Mouse (Mus musculus) Patski (cell line): ENCODE results near the gene Cend1. TPM values are rescaled to one million over a fixed set of nuclear protein-coding genes. Genes with fewer than 3 reads are reported as not detected.

Source experiments
- ATAC-seq: fragments of 100-300 bp; one replicate; pipeline ENCODE4 v1.8.0; 2021
- CTCF ChIA-PET: fragments of 350-600 bp; sonication (Branson Sonifier 250); formaldehyde crosslinking; loops from one replicate; lab custom pipeline; 2022; ENCODE audit warnings: inconsistent platforms; lab: Charles Lee
- POLR2A ChIA-PET: fragments of 350-600 bp; sonication (Branson Sonifier 250); formaldehyde crosslinking; loops from one replicate; lab custom pipeline; 2022; ENCODE audit warnings: antibody characterized with exemption, inconsistent platforms; lab: Charles Lee
- DNase-seq: peaks from one replicate; pipeline ENCODE4 v3.0.0-alpha.2; 2011; ENCODE audit warnings: low read depth, low spot score
- H3K27me3 ChIP-seq: fragments of 371-371 bp; one replicate; pipeline ENCODE4 v1.5.1; 2021
- CTCF ChIP-seq: fragments of 100-300 bp; IDR thresholded peaks from one replicate; pipeline ENCODE4 v1.5.1; 2021
- in situ Hi-C: fragments of 300-500 bp; cut with MboI; formaldehyde crosslinking; loops from 3 replicates; pipeline ENCODE4 v1.11.1; 2018; ENCODE audit warnings: low pct_unique_long_range_greater_than_20kb, mixed read lengths
- polyA plus RNA-seq: library from polyadenylated mRNA; unstranded; gene quantifications from one replicate; pipeline ENCODE4 v1.2.3, GENCODE M21; 2021

The Cend1 gene
- polyA plus RNA-seq, 1 experiment from 2014 or later = 0.04 TPM

- DNase-seq (no peak), ATAC-seq (no peak)
- ChIA-PET POLR2A (interaction anchor here (0.6 to 2.6 kb wide), 9 partner anchors 13 to 456 kb away, joined by 3 to 10 read pairs (median 5); no protein-coding TSS in a partner anchor), CTCF (interaction anchor here (1.0 to 2.0 kb wide), 3 partner anchors 17 to 214 kb away, joined by 3 to 10 read pairs (median 3); no protein-coding TSS in a partner anchor)
- H3K27me3 ChIP-seq = no peaks in the 10 kb centered on the region
- TF ChIP-seq CTCF = no peak
- in situ Hi-C loops = no loop called here
Measured at GRCm38 (mm10) chr7:141390326-141391259, 38.7 kb downstream of the Cend1 start.

DNA sequence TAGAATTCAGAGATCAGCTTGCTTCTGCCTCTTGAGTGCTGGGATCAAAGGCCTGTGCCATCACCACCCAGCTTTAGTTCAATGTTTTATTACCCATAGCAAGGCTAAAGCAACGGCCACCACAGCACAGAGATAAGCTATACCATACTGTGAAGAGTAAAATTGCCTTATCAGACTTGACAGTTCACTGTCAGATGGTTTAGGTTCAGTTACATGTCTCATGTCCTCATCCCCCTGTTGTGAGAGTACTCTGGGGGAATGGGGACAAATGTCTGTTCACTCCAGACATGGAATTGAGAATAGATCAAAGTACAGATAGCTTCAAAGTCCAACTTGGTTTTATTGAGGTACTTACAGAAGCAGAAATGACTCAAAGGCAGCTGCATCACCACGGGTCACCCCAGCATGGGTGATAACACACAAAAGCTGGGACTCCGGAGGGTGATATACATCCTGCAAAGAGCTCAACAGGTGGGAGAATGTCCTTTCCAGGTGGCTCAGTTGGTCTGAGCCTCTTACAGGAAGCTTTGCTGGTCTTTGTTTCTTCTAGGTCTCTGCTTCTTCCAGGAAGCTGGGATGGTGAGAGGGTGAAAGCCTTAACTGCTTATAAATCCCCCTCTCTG lies 40.7 kb downstream of the Cend1 start:
- no peaks in the 10 kb centered on the region for H3K27me3 ChIP-seq
- TF ChIP-seq CTCF = no peak
- ATAC-seq (no peak), DNase-seq (no peak)
- ChIA-PET CTCF (interaction anchor here (2.2 kb wide), 1 partner anchor 10 kb away, joined by 8 read pairs; no protein-coding TSS in a partner anchor), POLR2A (interaction anchor here (1.2 kb wide), 1 partner anchor 23 kb away, joined by 3 read pairs; no protein-coding TSS in a partner anchor)
- in situ Hi-C loops = no loop called here

DNA sequence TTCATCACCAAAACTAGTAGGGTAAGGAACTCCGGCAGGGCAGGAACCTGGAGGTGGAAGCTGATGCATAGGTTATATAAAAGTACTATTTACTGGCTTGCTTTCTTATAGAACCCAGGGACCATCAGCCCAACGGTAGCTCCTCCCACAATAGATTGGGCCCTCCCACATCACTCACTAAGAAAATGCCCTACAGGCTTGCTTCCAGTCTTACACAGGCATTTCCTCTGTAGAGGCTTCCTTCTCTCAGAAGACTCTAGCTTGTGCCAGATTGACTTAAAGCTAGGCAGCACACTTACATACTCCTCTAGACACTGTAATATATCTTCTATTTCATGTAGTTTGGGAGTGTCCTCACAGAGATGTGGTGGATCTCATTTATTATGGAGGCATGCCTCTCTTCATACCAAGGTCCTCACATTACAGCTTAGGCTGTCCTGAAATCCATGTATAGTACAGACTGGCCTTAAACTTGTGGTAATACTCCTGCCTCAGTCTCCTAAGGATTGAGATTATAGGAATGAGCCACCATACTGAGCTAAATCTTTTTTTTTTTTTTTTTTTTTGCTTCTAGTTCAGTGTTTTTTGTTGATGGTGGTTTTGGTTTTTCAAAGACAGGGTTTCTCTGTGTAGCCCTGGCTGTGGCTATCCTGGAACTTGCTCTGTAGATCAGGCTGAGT lies 41.3 kb downstream of the Cend1 start:
- ChIA-PET POLR2A (interaction anchor here (0.6 to 1.2 kb wide), 2 partner anchors 22 to 72 kb away, joined by 3 to 4 read pairs; no protein-coding TSS in a partner anchor), CTCF (interaction anchor here (2.2 kb wide), 1 partner anchor 10 kb away, joined by 8 read pairs; no protein-coding TSS in a partner anchor)
- DNase-seq = no peak
- no peak for TF ChIP-seq CTCF
- ATAC-seq = no peak
- no peaks in the 10 kb centered on the region for H3K27me3 ChIP-seq
- in situ Hi-C loops = no loop called here

DNA sequence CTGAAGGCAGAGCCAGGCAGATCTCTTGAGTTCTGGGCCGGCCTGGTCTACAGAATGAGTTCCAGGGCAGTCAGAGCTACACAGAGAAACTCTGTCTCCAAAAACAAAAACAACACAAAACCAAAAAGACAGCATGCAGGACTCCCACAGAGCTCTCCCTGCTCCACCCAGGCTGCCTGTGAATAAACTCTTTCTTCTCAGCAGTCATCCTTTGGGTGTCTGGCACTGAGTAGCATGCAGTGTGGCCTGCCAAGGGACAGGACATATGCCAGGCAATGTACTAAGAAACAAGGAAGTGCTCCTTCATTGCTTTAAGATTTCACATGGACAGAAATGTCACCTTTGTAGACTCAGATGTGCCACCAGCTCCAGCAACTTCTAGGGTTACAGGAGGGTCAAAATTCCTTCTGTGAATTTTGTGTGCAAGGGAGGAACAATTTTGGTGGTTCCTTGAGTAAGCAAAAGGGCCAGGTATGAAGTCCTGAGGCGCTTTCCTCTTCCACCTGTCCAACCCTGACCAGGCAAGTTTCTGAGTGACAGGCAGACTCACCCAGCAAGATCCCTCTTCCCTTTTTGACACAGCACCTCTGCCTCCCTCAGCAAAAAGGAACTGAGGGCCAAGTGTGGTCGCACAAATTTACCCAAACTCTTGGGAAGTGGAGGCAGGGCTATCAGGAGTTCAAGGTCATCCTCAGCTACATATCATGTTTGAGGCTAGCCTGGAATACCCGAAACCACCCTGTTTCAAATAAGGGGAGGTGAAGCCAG lies 48.0 kb downstream of the Cend1 start:
- TF ChIP-seq CTCF = no peak
- DNase-seq = no peak
- H3K27me3 ChIP-seq = no peaks in the 10 kb centered on the region
- POLR2A ChIA-PET = no interaction called here
- no peak for ATAC-seq
- in situ Hi-C loops = no loop called here
- CTCF ChIA-PET = interaction anchor here (1.7 to 2.0 kb wide), 2 partner anchors 11 to 13 kb away, joined by 5 to 7 read pairs; partner anchors contain the start of gene Taldo1

DNA sequence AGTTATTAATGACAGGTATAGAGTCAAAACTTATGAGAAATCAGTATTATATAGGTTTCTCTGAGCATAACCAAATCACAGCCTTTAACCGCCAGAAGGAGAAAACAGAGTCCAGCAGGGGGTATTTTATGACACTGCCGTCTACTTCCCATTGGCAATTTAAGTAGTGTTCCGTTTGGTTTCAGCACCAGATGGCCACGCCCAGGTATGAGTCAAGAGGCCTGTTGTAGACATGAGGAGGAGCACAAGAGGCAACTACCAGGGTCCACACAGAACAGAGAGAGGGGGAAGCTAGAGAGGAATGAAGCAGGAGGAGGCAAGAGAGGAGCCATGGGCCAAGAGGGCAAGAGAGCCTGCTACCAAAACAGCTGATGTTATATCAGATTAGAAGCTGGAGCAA lies 49.7 kb downstream of the Cend1 start:
- CTCF ChIA-PET = interaction anchor here (4.7 kb wide), 1 partner anchor 13 kb away, joined by 15 read pairs; the partner anchor contains the start of gene Taldo1

More for the DNA sequence above, 49.7 kb downstream of the Cend1 start:
- POLR2A ChIA-PET = no interaction called here
- DNase-seq = no peak
- in situ Hi-C loops = no loop called here
- no peaks in the 10 kb centered on the region for H3K27me3 ChIP-seq
- ATAC-seq = no peak
- TF ChIP-seq CTCF = no peak

Other genes with a start within 250 kb of the Cend1 start
- 80.1 TPM for gene Hras, start 235.5 kb downstream of the Cend1 start, polyA plus RNA-seq
- gene Lrrc56, start 235.3 kb downstream of the Cend1 start, polyA plus RNA-seq = 13.7 TPM
- gene Lmntd2, start 215.4 kb downstream of the Cend1 start, polyA plus RNA-seq = 4.5 TPM
- 48.3 TPM for gene Rassf7, start 213.6 kb downstream of the Cend1 start, polyA plus RNA-seq
- 68.6 TPM for gene Phrf1, start 200.7 kb downstream of the Cend1 start, polyA plus RNA-seq
- gene Irf7, start 163.0 kb downstream of the Cend1 start, polyA plus RNA-seq = 10.5 TPM
- gene Cdhr5, start 152.7 kb downstream of the Cend1 start, polyA plus RNA-seq = not detected
- not detected for gene Sct, start 150.4 kb downstream of the Cend1 start, polyA plus RNA-seq
- not detected for gene Drd4, start 137.5 kb downstream of the Cend1 start, polyA plus RNA-seq
- gene Deaf1, start 101.8 kb downstream of the Cend1 start, polyA plus RNA-seq = 62.1 TPM
- 34.0 TPM for gene Tmem80, start 101.8 kb downstream of the Cend1 start, polyA plus RNA-seq
- gene Eps8l2, start 90.6 kb downstream of the Cend1 start, polyA plus RNA-seq = 114 TPM
- 512 TPM for gene Taldo1, start 37.3 kb downstream of the Cend1 start, polyA plus RNA-seq
- gene Gatd1, start 15.4 kb downstream of the Cend1 start, polyA plus RNA-seq = 38.7 TPM
- gene Slc25a22, start 8.4 kb upstream of the Cend1 start, polyA plus RNA-seq = 20.6 TPM
- gene Pidd1, start 14.5 kb upstream of the Cend1 start, polyA plus RNA-seq = 4.9 TPM
- gene Rplp2, start 17.9 kb upstream of the Cend1 start, polyA plus RNA-seq = 1,558 TPM
- 90.7 TPM for gene Pnpla2, start 25.7 kb upstream of the Cend1 start, polyA plus RNA-seq
- gene Cracr2b, start 31.6 kb upstream of the Cend1 start, polyA plus RNA-seq = 9.9 TPM
- 551 TPM for gene Cd151, start 37.9 kb upstream of the Cend1 start, polyA plus RNA-seq
- 55.2 TPM for gene Polr2l, start 45.6 kb upstream of the Cend1 start, polyA plus RNA-seq
- gene Tspan4, start 45.7 kb upstream of the Cend1 start, polyA plus RNA-seq = 479 TPM
- gene Chid1, start 110.4 kb upstream of the Cend1 start, polyA plus RNA-seq = 41.6 TPM
- 76.4 TPM for gene Ap2a2, start 132.7 kb upstream of the Cend1 start, polyA plus RNA-seq
- 0.05 TPM for gene Muc6, start 225.8 kb upstream of the Cend1 start, polyA plus RNA-seq